Mouse (Mus musculus) forebrain, embryonic 11.5 days (tissue): ENCODE measurements at regions not wholly inside any gene's neighbourhood (a gene's known extent, or its start where the extent isn't known, plus 50 kb on each side); places are given as distances from the start of the nearest gene placed in this dataset.

ENCODE experiments used
- ATAC-seq: fragments of 200-750 bp; cut with Nextera tagmentation; replicated peaks from 2 replicates; pipeline ENCODE4 v1.8.0; 2017; ENCODE audit warnings: moderate TSS enrichment; ENCODE audit not compliant: low FRiP score
- DNase-seq: peaks from one replicate; pipeline ENCODE4 v3.0.0-alpha.2; 2017; ENCODE audit warnings: low spot score
- H3K27ac ChIP-seq: fragments of 300-500 bp; sonication (generic); 2 replicates; pipeline ENCODE4 v1.5.1; 2014; ENCODE audit warnings: low read depth, low read length
- H3K27me3 ChIP-seq: fragments of 300-500 bp; sonication (generic); 2 replicates; pipeline ENCODE4 v1.6.1; 2014; ENCODE audit warnings: mild to moderate bottlenecking, low read length, mixed read lengths; ENCODE audit not compliant: control insufficient read depth, insufficient read depth
- H3K36me3 ChIP-seq: fragments of 300-500 bp; sonication (generic); 2 replicates; pipeline ENCODE4 v1.6.1; 2014; ENCODE audit warnings: mild to moderate bottlenecking, low read length, moderate library complexity, mixed read lengths; ENCODE audit not compliant: control insufficient read depth, insufficient read depth
- H3K4me1 ChIP-seq: fragments of 300-500 bp; sonication (generic); replicated peaks from 2 replicates; pipeline ENCODE4 v1.6.1; 2014; ENCODE audit warnings: low read length, mixed read lengths; ENCODE audit not compliant: control insufficient read depth, insufficient read depth
- H3K4me2 ChIP-seq: fragments of 300-500 bp; sonication (generic); 2 replicates; pipeline ENCODE4 v1.6.1; 2014; ENCODE audit warnings: low read depth, mild to moderate bottlenecking, low read length, moderate library complexity, mixed read lengths; ENCODE audit not compliant: severe bottlenecking
- H3K4me3 ChIP-seq: fragments of 300-500 bp; sonication (generic); 2 replicates; pipeline ENCODE4 v1.5.1; 2014; ENCODE audit warnings: low read depth, low read length
- H3K9ac ChIP-seq: fragments of 300-500 bp; sonication (generic); 2 replicates; pipeline ENCODE4 v1.6.1; 2014; ENCODE audit warnings: low read length
- H3K9me3 ChIP-seq: fragments of 300-500 bp; sonication (generic); 2 replicates; pipeline ENCODE4 v1.6.1; 2016; ENCODE audit warnings: low read length, mixed read lengths; ENCODE audit not compliant: control insufficient read depth
- WGBS: fragments of 180-500 bp; shearing (Covaris S2); extraction: QIAGEN DNeasy Blood & Tissue Kit; methylation state at CpG from one replicate; pipeline ENCODE4 v1.1.7; 2014; 5-methylcytosine and 5-hydroxymethylcytosine counted together

GRCm38 (mm10) chr13:53888411-53888810 lies 167.1 kb downstream of the Drd1 start:
- Histone ChIP-seq H3K27me3 (no peaks in the 10 kb centered on the region), H3K4me1 (no peaks in the 10 kb centered on the region), H3K9me3 (no peaks in the 10 kb centered on the region), H3K4me2 (no peak overlapping the region), H3K4me3 (no peak overlapping the region), H3K36me3 (no peaks in the 10 kb centered on the region), H3K27ac (no peak overlapping the region), H3K9ac (no peak overlapping the region)
- DNase-seq (no peak), ATAC-seq (no peak)
- 90% methylated on average over 3 of the region's 3 CpGs for WGBS

GRCm38 (mm10) chr13:53885756-53886155 lies 169.7 kb downstream of the Drd1 start:
- Histone ChIP-seq H3K27me3 (no peaks in the 10 kb centered on the region), H3K4me2 (no peak overlapping the region)
- no peak for ATAC-seq

GRCm38 (mm10) chr13:53883206-53883605 lies 172.3 kb downstream of the Drd1 start:
- 88% methylated on average over 6 of the region's 6 CpGs for WGBS
- H3K4me2 ChIP-seq, result no peak overlapping the region
- no peak overlapping the region for H3K4me3 ChIP-seq

More at GRCm38 (mm10) chr13:53885756-53886155, 169.7 kb downstream of the Drd1 start:
- Histone ChIP-seq H3K9me3 (no peaks in the 10 kb centered on the region), H3K4me3 (no peak overlapping the region), H3K36me3 (no peaks in the 10 kb centered on the region), H3K9ac (no peak overlapping the region), H3K27ac (no peak overlapping the region), H3K4me1 (no peaks in the 10 kb centered on the region)
- 89% methylated on average over 10 of the region's 10 CpGs for WGBS
- no peak for DNase-seq

GRCm38 (mm10) chr13:53880466-53881250 lies 174.8 kb downstream of the Drd1 start:
- no peak for DNase-seq
- Histone ChIP-seq H3K9ac (no peak overlapping the region), H3K4me1 (no peaks in the 10 kb centered on the region), H3K27ac (no peak overlapping the region), H3K4me2 (no peak overlapping the region), H3K27me3 (no peaks in the 10 kb centered on the region), H3K9me3 (no peaks in the 10 kb centered on the region), H3K4me3 (no peak overlapping the region), H3K36me3 (no peaks in the 10 kb centered on the region)
- WGBS, result 70% methylated on average over 10 of the region's 10 CpGs
- ATAC-seq, result no peak

More at GRCm38 (mm10) chr13:53883206-53883605, 172.3 kb downstream of the Drd1 start:
- no peak overlapping the region for H3K9ac ChIP-seq
- no peaks in the 10 kb centered on the region for H3K27me3 ChIP-seq
- no peaks in the 10 kb centered on the region for H3K4me1 ChIP-seq
- H3K27ac ChIP-seq, result no peak overlapping the region
- DNase-seq (no peak), ATAC-seq (no peak)
- no peaks in the 10 kb centered on the region for H3K36me3 ChIP-seq
- no peaks in the 10 kb centered on the region for H3K9me3 ChIP-seq

GRCm38 (mm10) chr13:53875546-53875945 lies 180.0 kb downstream of the Drd1 start:
- Histone ChIP-seq H3K36me3 (no peaks in the 10 kb centered on the region), H3K4me1 (no peaks in the 10 kb centered on the region), H3K4me2 (no peak overlapping the region), H3K27me3 (no peaks in the 10 kb centered on the region), H3K9me3 (no peaks in the 10 kb centered on the region), H3K9ac (no peak overlapping the region), H3K4me3 (no peak overlapping the region), H3K27ac (no peak overlapping the region)
- no peak for DNase-seq
- no peak for ATAC-seq
- WGBS, result 77% methylated on average over 4 of the region's 4 CpGs

- 90% methylated on average over 5 of the region's 5 CpGs for WGBS
- Histone ChIP-seq H3K9ac (no peak overlapping the region), H3K27ac (no peak overlapping the region), H3K4me3 (no peak overlapping the region), H3K27me3 (no peaks in the 10 kb centered on the region), H3K4me2 (no peak overlapping the region), H3K36me3 (no peaks in the 10 kb centered on the region), H3K4me1 (no peaks in the 10 kb centered on the region), H3K9me3 (no peaks in the 10 kb centered on the region)
- DNase-seq (no peak), ATAC-seq (no peak)
These were observed 190.2 kb downstream of the Drd1 start for GRCm38 (mm10) chr13:53865323-53865722.

GRCm38 (mm10) chr13:53862336-53862735 lies 193.2 kb downstream of the Drd1 start:
- H3K4me2 ChIP-seq, result no peak overlapping the region
- H3K4me1 ChIP-seq, result no peaks in the 10 kb centered on the region
- no peak for ATAC-seq
- H3K27ac ChIP-seq, result no peak overlapping the region
- H3K36me3 ChIP-seq, result no peaks in the 10 kb centered on the region
- no peak overlapping the region for H3K4me3 ChIP-seq
- 69% methylated on average over 4 of the region's 4 CpGs for WGBS
- no peak for DNase-seq
- no peaks in the 10 kb centered on the region for H3K9me3 ChIP-seq
- H3K9ac ChIP-seq, result no peak overlapping the region
- H3K27me3 ChIP-seq, result no peaks in the 10 kb centered on the region

GRCm38 (mm10) chr13:53854196-53854595 lies 201.3 kb downstream of the Drd1 start:
- no peak overlapping the region for H3K4me3 ChIP-seq
- ATAC-seq, result no peak
- DNase-seq, result no peak
- H3K9ac ChIP-seq, result no peak overlapping the region
- H3K36me3 ChIP-seq, result no peaks in the 10 kb centered on the region
- WGBS, result 71% methylated on average over 2 of the region's 2 CpGs
- H3K4me1 ChIP-seq, result no peaks in the 10 kb centered on the region
- H3K4me2 ChIP-seq, result no peak overlapping the region
- no peak overlapping the region for H3K27ac ChIP-seq
- no peaks in the 10 kb centered on the region for H3K27me3 ChIP-seq
- H3K9me3 ChIP-seq, result no peaks in the 10 kb centered on the region

- no peak for ATAC-seq
- H3K27me3 ChIP-seq, result no peaks in the 10 kb centered on the region
- H3K4me1 ChIP-seq, result no peaks in the 10 kb centered on the region
- no peak overlapping the region for H3K9ac ChIP-seq
- H3K4me2 ChIP-seq, result no peak overlapping the region
- WGBS, result 83% methylated on average over 9 of the region's 9 CpGs
- H3K36me3 ChIP-seq, result no peaks in the 10 kb centered on the region
- H3K4me3 ChIP-seq, result no peak overlapping the region
- no peak overlapping the region for H3K27ac ChIP-seq
- no peaks in the 10 kb centered on the region for H3K9me3 ChIP-seq
- DNase-seq, result no peak
These were observed 205.4 kb downstream of the Drd1 start for GRCm38 (mm10) chr13:53850146-53850545.
